8 mouse cellular contexts compared by ENCODE assay signal in genomic region chr7:84687653-84688580, GRCm38 (mm10). TPM values are rescaled to one million over a fixed set of nuclear protein-coding genes. Genes with fewer than 3 reads are reported as not detected.
DNase-seq lines count a peak whose midpoint lies in the region; ATAC-seq lines count a peak whose summit lies in the region.

No protein-coding gene starts in this region.

- H3K9ac ChIP-seq in hindbrain, embryonic 11.5 days (ENCODE audit: low read depth, low read length) = no peak overlapping the region
- H3K9ac ChIP-seq in liver, embryonic 15.5 days = peak overlapping the region; percentile 95
- H3K9ac ChIP-seq in neural tube, embryonic 15.5 days (replicated peaks) = no peak overlapping the region

- no peak for DNase-seq in hindbrain, embryonic 10.5 days (ENCODE audit: low spot score)
- no peak for DNase-seq in hindbrain, embryonic 11.5 days (ENCODE audit: low spot score)
- DNase-seq in A20 (ENCODE audit: low read depth, low spot score) = peak; percentile 57
- no peak for DNase-seq in gastrocnemius, adult 8-10 months (ENCODE audit: low spot score in 2 of 2)
- DNase-seq in cerebellum, adult 11-12 months = no peak

- H3K9me3 ChIP-seq in hindbrain, embryonic 10.5 days = no peaks in the 10 kb centered on the region
- H3K9me3 ChIP-seq in hindbrain, embryonic 11.5 days (ENCODE audit: control insufficient read depth, low read length) = no peaks in the 10 kb centered on the region
- no peaks in the 10 kb centered on the region for H3K9me3 ChIP-seq in liver, embryonic 15.5 days (replicated peaks)
- H3K9me3 ChIP-seq in neural tube, embryonic 15.5 days (replicated peaks) = no peaks in the 10 kb centered on the region

- no peak overlapping the region for H3K27ac ChIP-seq in hindbrain, embryonic 10.5 days
- H3K27ac ChIP-seq in hindbrain, embryonic 11.5 days (ENCODE audit: low read depth, low read length) = no peak overlapping the region
- peak overlapping the region; percentile 98 for H3K27ac ChIP-seq in liver, embryonic 15.5 days (replicated peaks)
- H3K27ac ChIP-seq in neural tube, embryonic 15.5 days (replicated peaks) = no peak overlapping the region

- no peaks in the 10 kb centered on the region for H3K36me3 ChIP-seq in hindbrain, embryonic 10.5 days
- no peaks in the 10 kb centered on the region for H3K36me3 ChIP-seq in hindbrain, embryonic 11.5 days (ENCODE audit: control insufficient read depth, insufficient read depth, low read length)
- no peaks in the 10 kb centered on the region for H3K36me3 ChIP-seq in liver, embryonic 15.5 days (replicated peaks)
- H3K36me3 ChIP-seq in neural tube, embryonic 15.5 days = no peaks in the 10 kb centered on the region

- 73% methylated on average over 12 of the region's 12 CpGs for WGBS in hindbrain, embryonic 10.5 days
- WGBS in hindbrain, embryonic 11.5 days = 72% methylated on average over 12 of the region's 12 CpGs
- 35% methylated on average over 12 of the region's 12 CpGs for WGBS in liver, embryonic 15.5 days (ENCODE audit: insufficient replicate concordance)
- WGBS in neural tube, embryonic 15.5 days = 70% methylated on average over 12 of the region's 12 CpGs

- no peak for ATAC-seq in hindbrain, embryonic 11.5 days (ENCODE audit: low FRiP score)
- ATAC-seq in common myeloid progenitor, adult 5-6 weeks (replicated peaks; ENCODE audit: low read depth, poor library complexity, severe bottlenecking) = peak; percentile 28
- no peak for ATAC-seq in liver, embryonic 15.5 days (ENCODE audit: insufficient read depth)
- ATAC-seq in neural tube, embryonic 15.5 days (ENCODE audit: low FRiP score) = no peak

- peaks cover 15% of the 10 kb centered on the region; the same call in 1 of the 2 replicates for H3K4me1 ChIP-seq in hindbrain, embryonic 10.5 days (replicated peaks)
- H3K4me1 ChIP-seq in hindbrain, embryonic 11.5 days (replicated peaks; ENCODE audit: control insufficient read depth, insufficient read depth, low read length) = no peaks in the 10 kb centered on the region
- peaks cover 61% of the 10 kb centered on the region for H3K4me1 ChIP-seq in liver, embryonic 15.5 days (replicated peaks)
- H3K4me1 ChIP-seq in neural tube, embryonic 15.5 days = peaks cover 8% of the 10 kb centered on the region

- H3K4me3 ChIP-seq in hindbrain, embryonic 10.5 days = peak overlapping the region; percentile 92
- H3K4me3 ChIP-seq in hindbrain, embryonic 11.5 days (ENCODE audit: low read depth, low read length) = no peak overlapping the region
- H3K4me3 ChIP-seq in liver, embryonic 15.5 days (replicated peaks) = peak overlapping the region; percentile 88
- no peak overlapping the region for H3K4me3 ChIP-seq in neural tube, embryonic 15.5 days (replicated peaks)

- H3K4me2 ChIP-seq in hindbrain, embryonic 11.5 days (replicated peaks; ENCODE audit: low read depth, low read length) = no peak overlapping the region
- peak overlapping the region; percentile 71 for H3K4me2 ChIP-seq in liver, embryonic 15.5 days
- no peak overlapping the region; the same call in 1 of the 2 replicates for H3K4me2 ChIP-seq in neural tube, embryonic 15.5 days

- no peaks in the 10 kb centered on the region for H3K27me3 ChIP-seq in hindbrain, embryonic 10.5 days (ENCODE audit: insufficient read depth, poor library complexity, severe bottlenecking)
- no peaks in the 10 kb centered on the region for H3K27me3 ChIP-seq in hindbrain, embryonic 11.5 days (ENCODE audit: control insufficient read depth, insufficient read depth, low read length)
- no peaks in the 10 kb centered on the region for H3K27me3 ChIP-seq in liver, embryonic 15.5 days
- H3K27me3 ChIP-seq in neural tube, embryonic 15.5 days (replicated peaks) = no peaks in the 10 kb centered on the region

RNA-seq across cellular contexts. Expression of gene Zfand6, which starts 1.8 kb away (rescaled TPM):
- polyA plus RNA-seq in hindbrain, embryonic 10.5 days (2016; fragmentation: Nextera tagmentation; extraction: Ambion mirVana) = 162 and 174 TPM in 2 replicates
- 208 and 230 TPM in 2 replicates for polyA plus RNA-seq in hindbrain, embryonic 11.5 days (2014; fragmentation: Nextera tagmentation; extraction: Ambion mirVana)
- total RNA-seq in common myeloid progenitor, adult 5-6 weeks (2017) = 80.8 and 84.3 TPM in 2 replicates
- polyA plus RNA-seq in liver, embryonic 15.5 days (2015; fragmentation: Nextera tagmentation; extraction: Ambion mirVana) = 145 and 154 TPM in 2 replicates
- 212 and 217 TPM in 2 replicates for polyA plus RNA-seq in neural tube, embryonic 15.5 days (2015; fragmentation: Nextera tagmentation; extraction: Ambion mirVana)
- total RNA-seq in gastrocnemius, adult 8-10 months (2022) = 100 to 1,000 TPM in 2 of 4 experiments, 10 to 100 TPM in 2; 96.9 to 121 (median 107) TPM

Comparison
In these comparisons a context has a peak if more than half of its experiments do, and no peak if none do; other contexts are left out.
1. H3K4me3 ChIP-seq: peak in hindbrain, embryonic 10.5 days (single experiment) and liver, embryonic 15.5 days (single experiment); none in hindbrain, embryonic 11.5 days (single experiment) and neural tube, embryonic 15.5 days (single experiment).